Mouse (Mus musculus): ENCODE measurements at regions not wholly inside any gene's neighbourhood (a gene's known extent, or its start where the extent isn't known, plus 50 kb on each side); places are given as distances from the start of the nearest gene placed in this dataset.

GRCm38 (mm10) chr9:94467846-94468245 is 70.0 kb downstream of the 1190002N15Rik start:
- no peak for DNase-seq (ENCODE audit: low read depth, low spot score)

- no peak for DNase-seq (ENCODE audit: low read depth, low spot score)
Observed at GRCm38 (mm10) chr9:94456085-94456531, 81.8 kb downstream of the 1190002N15Rik start.

GRCm38 (mm10) chr9:94455466-94455865 is 82.4 kb downstream of the 1190002N15Rik start:
- no peak for DNase-seq (ENCODE audit: low read depth, low spot score)

GRCm38 (mm10) chr9:94449911-94450310 is 88.0 kb downstream of the 1190002N15Rik start:
- no peak for DNase-seq (ENCODE audit: low read depth, low spot score)

GRCm38 (mm10) chr9:94446182-94446763 is 91.6 kb downstream of the 1190002N15Rik start:
- no peak for DNase-seq (ENCODE audit: low read depth, low spot score)

GRCm38 (mm10) chr9:94444140-94444789 is 93.6 kb downstream of the 1190002N15Rik start:
- DNase-seq (ENCODE audit: low read depth, low spot score) = no peak

- DNase-seq (ENCODE audit: low read depth, low spot score) = no peak
Observed at GRCm38 (mm10) chr9:94441393-94441792, 96.5 kb downstream of the 1190002N15Rik start.

GRCm38 (mm10) chr9:94433468-94433867 is 104.4 kb downstream of the 1190002N15Rik start:
- no peak for DNase-seq (ENCODE audit: low read depth, low spot score)

- DNase-seq (ENCODE audit: low read depth, low spot score) = no peak
Observed at GRCm38 (mm10) chr9:94432144-94432747, 105.6 kb downstream of the 1190002N15Rik start.

GRCm38 (mm10) chr9:94431540-94431939 is 106.3 kb downstream of the 1190002N15Rik start:
- no peak for DNase-seq (ENCODE audit: low read depth, low spot score)

GRCm38 (mm10) chr9:94430996-94431395 is 106.9 kb downstream of the 1190002N15Rik start:
- no peak for DNase-seq (ENCODE audit: low read depth, low spot score)

- no peak for DNase-seq (ENCODE audit: low read depth, low spot score)
Observed at GRCm38 (mm10) chr9:94426740-94427139, 111.1 kb downstream of the 1190002N15Rik start.

- no peak for DNase-seq (ENCODE audit: low read depth, low spot score)
Observed at GRCm38 (mm10) chr9:94425804-94426203, 112.1 kb downstream of the 1190002N15Rik start.

- DNase-seq (ENCODE audit: low read depth, low spot score) = no peak
Observed at GRCm38 (mm10) chr9:94424438-94425135, 113.3 kb downstream of the 1190002N15Rik start.

- DNase-seq (ENCODE audit: low read depth, low spot score) = no peak
Observed at GRCm38 (mm10) chr9:94410546-94410945, 127.3 kb downstream of the 1190002N15Rik start.

- no peak for DNase-seq (ENCODE audit: low read depth, low spot score)
Observed at GRCm38 (mm10) chr9:94410042-94410441, 127.8 kb downstream of the 1190002N15Rik start.

- no peak for DNase-seq (ENCODE audit: low read depth, low spot score)
Observed at GRCm38 (mm10) chr9:94408635-94409323, 129.1 kb downstream of the 1190002N15Rik start.

GRCm38 (mm10) chr9:94407671-94408070 is 130.2 kb downstream of the 1190002N15Rik start:
- no peak for DNase-seq (ENCODE audit: low read depth, low spot score)

GRCm38 (mm10) chr9:94404551-94404950 is 133.3 kb downstream of the 1190002N15Rik start:
- DNase-seq (ENCODE audit: low read depth, low spot score) = no peak

GRCm38 (mm10) chr9:94400596-94400995 is 137.3 kb downstream of the 1190002N15Rik start:
- no peak for DNase-seq (ENCODE audit: low read depth, low spot score)

GRCm38 (mm10) chr9:94395215-94395614 is 142.7 kb downstream of the 1190002N15Rik start:
- DNase-seq (ENCODE audit: low read depth, low spot score) = no peak

GRCm38 (mm10) chr9:94386190-94386589 is 151.7 kb downstream of the 1190002N15Rik start:
- no peak for DNase-seq (ENCODE audit: low read depth, low spot score)
